Mouse (Mus musculus): ENCODE data around the gene Tubgcp6. TPM values are rescaled to one million over a fixed set of nuclear protein-coding genes. Genes with fewer than 3 reads are reported as not detected.

The Tubgcp6 gene
- total RNA-seq, 2 experiments from 2014 or later = 12.0 to 12.7 TPM

GRCm38 (mm10) chr15:89073993-89074603 is 48.8 kb downstream of the Tubgcp6 start:
- DNase-seq = peak in 1 of 2 experiments; percentile 54
- intact Hi-C loops (cut with DNase I) = loop anchor here (10.0 kb wide), 1 partner anchor 249 kb away; no protein-coding TSS in a partner anchor

GRCm38 (mm10) chr15:89070606-89071005 is 52.3 kb downstream of the Tubgcp6 start:
- no peak for DNase-seq
- intact Hi-C loops (cut with DNase I) = loop anchor here (10.0 kb wide), 1 partner anchor 246 kb away; no protein-coding TSS in a partner anchor

GRCm38 (mm10) chr15:89069336-89069840 is 53.5 kb downstream of the Tubgcp6 start:
- DNase-seq = no peak
- intact Hi-C loops (cut with DNase I) = loop anchor here (5.0 kb wide), 1 partner anchor 42 kb away; no protein-coding TSS in a partner anchor

- intact Hi-C loops (cut with DNase I) = loop anchor here (5.0 kb wide), 1 partner anchor 41 kb away; no protein-coding TSS in a partner anchor
- no peak for DNase-seq
Measured at GRCm38 (mm10) chr15:89068226-89068625, 54.7 kb downstream of the Tubgcp6 start.

GRCm38 (mm10) chr15:89067609-89068008 is 55.3 kb downstream of the Tubgcp6 start:
- intact Hi-C loops (cut with DNase I) = loop anchor here (5.0 kb wide), 1 partner anchor 40 kb away; no protein-coding TSS in a partner anchor
- no peak for DNase-seq

GRCm38 (mm10) chr15:89064891-89065290 is 58.0 kb downstream of the Tubgcp6 start:
- DNase-seq = no peak
- intact Hi-C loops (cut with DNase I) = loop anchor here (5.0 kb wide), 1 partner anchor 38 kb away; no protein-coding TSS in a partner anchor

- DNase-seq = no peak
- intact Hi-C loops (cut with DNase I) = no loop called here
Measured at GRCm38 (mm10) chr15:89063536-89063935, 59.4 kb downstream of the Tubgcp6 start.

GRCm38 (mm10) chr15:89063001-89063400 is 59.9 kb downstream of the Tubgcp6 start:
- intact Hi-C loops (cut with DNase I) = no loop called here
- DNase-seq = no peak

- DNase-seq = no peak
- intact Hi-C loops (cut with DNase I) = no loop called here
Measured at GRCm38 (mm10) chr15:89062518-89062910, 60.4 kb downstream of the Tubgcp6 start.

GRCm38 (mm10) chr15:89061761-89062517 is 61.0 kb downstream of the Tubgcp6 start:
- intact Hi-C loops (cut with DNase I) = no loop called here
- DNase-seq = no peak

- intact Hi-C loops (cut with DNase I) = no loop called here
- no peak for DNase-seq
Measured at GRCm38 (mm10) chr15:89060811-89061460, 62.0 kb downstream of the Tubgcp6 start.

- peak in 1 of 2 experiments; percentile 31 for DNase-seq
- intact Hi-C loops (cut with DNase I) = no loop called here
Measured at GRCm38 (mm10) chr15:89060032-89060681, 62.8 kb downstream of the Tubgcp6 start.

GRCm38 (mm10) chr15:89059161-89059931 is 63.6 kb downstream of the Tubgcp6 start, which contains the start of gene Panx2:
Panx2 (plus strand) TSS chr15:89059734.
- peak in 1 of 2 experiments; percentile 5 for DNase-seq
- intact Hi-C loops (cut with DNase I) = no loop called here

- DNase-seq = peak in 1 of 2 experiments; percentile 0
- intact Hi-C loops (cut with DNase I) = no loop called here
Measured at GRCm38 (mm10) chr15:89058736-89059135, 64.2 kb downstream of the Tubgcp6 start.

- intact Hi-C loops (cut with DNase I) = no loop called here
- no peak for DNase-seq
Measured at GRCm38 (mm10) chr15:89054666-89055065, 68.2 kb downstream of the Tubgcp6 start.
